Mouse (Mus musculus): Measurements from ENCODE around the gene Gab3. TPM values are rescaled to one million over a fixed set of nuclear protein-coding genes. Genes with fewer than 3 reads are reported as not detected.
"Not testable (repeated sequence)": the region's sequence is repeated elsewhere in the genome, so short reads cannot be mapped to it uniquely, and the experiment has no call there.

Gene Gab3
- total RNA-seq, 2 experiments from 2014 or later = 9.6 to 24.4 TPM

- ATAC-seq (replicated peaks; ENCODE audit: low FRiP score, poor library complexity, severe bottlenecking) = no peak
These were observed 40.7 kb downstream of the Gab3 start for GRCm38 (mm10) chrX:75044595-75044994.

GRCm38 (mm10) chrX:75036626-75037025, 48.6 kb downstream of the Gab3 start:
- ATAC-seq (replicated peaks; ENCODE audit: low FRiP score, poor library complexity, severe bottlenecking) = no peak

- no peak for ATAC-seq (replicated peaks; ENCODE audit: low FRiP score, poor library complexity, severe bottlenecking)
These were observed 50.1 kb downstream of the Gab3 start for GRCm38 (mm10) chrX:75035162-75035561.

GRCm38 (mm10) chrX:75034054-75034453, 51.2 kb downstream of the Gab3 start:
- ATAC-seq (replicated peaks; ENCODE audit: low FRiP score, poor library complexity, severe bottlenecking) = not testable (repeated sequence)

- ATAC-seq (replicated peaks; ENCODE audit: low FRiP score, poor library complexity, severe bottlenecking) = no peak
These were observed 101.5 kb downstream of the Gab3 start for GRCm38 (mm10) chrX:74983734-74984133.

GRCm38 (mm10) chrX:74962899-74963298, 122.4 kb downstream of the Gab3 start:
- not testable (repeated sequence) for ATAC-seq (replicated peaks; ENCODE audit: low FRiP score, poor library complexity, severe bottlenecking)

GRCm38 (mm10) chrX:74959161-74959560, 126.1 kb downstream of the Gab3 start:
- ATAC-seq (replicated peaks; ENCODE audit: low FRiP score, poor library complexity, severe bottlenecking) = not testable (repeated sequence)

Other genes with a start within 250 kb of the Gab3 start
- not detected in 2 replicates for gene Gm5936, start 248.3 kb downstream of the Gab3 start, total RNA-seq (2015; ENCODE audit: low replicate concordance)
- gene Gm5936, start 248.3 kb downstream of the Gab3 start, total RNA-seq (2017; ENCODE audit: low replicate concordance) = not detected in 2 replicates
- gene Dkc1, start 10.4 kb upstream of the Gab3 start, total RNA-seq (2015; ENCODE audit: low replicate concordance) = 30.6 and 34.5 TPM in 2 replicates
- gene Dkc1, start 10.4 kb upstream of the Gab3 start, total RNA-seq (2017; ENCODE audit: low replicate concordance) = 64.7 and 81.0 TPM in 2 replicates
- gene Mpp1, start 45.6 kb upstream of the Gab3 start, total RNA-seq (2015; ENCODE audit: low replicate concordance) = 310 and 311 TPM in 2 replicates
- gene Mpp1, start 45.6 kb upstream of the Gab3 start, total RNA-seq (2017; ENCODE audit: low replicate concordance) = 386 and 717 TPM in 2 replicates
- not detected in 2 replicates for gene Smim9, start 78.3 kb upstream of the Gab3 start, total RNA-seq (2015; ENCODE audit: low replicate concordance)
- not detected in 2 replicates for gene Smim9, start 78.3 kb upstream of the Gab3 start, total RNA-seq (2017; ENCODE audit: low replicate concordance)

Measured in erythroblast, adult 5-6 weeks (primary cell).